Mouse (Mus musculus) cerebral cortex, adult 2 months (tissue): Measurements from ENCODE around the gene Gorasp2.

Experiments
- WGBS: fragments of 180-500 bp; shearing (Covaris S2); methylation state at CpG from one replicate; pipeline ENCODE4 v1.1.7; 2018; 5-methylcytosine and 5-hydroxymethylcytosine counted together

Gorasp2 gene

GRCm38 (mm10) chr2:70661715-70662495 lies 529 bp downstream of the Gorasp2 start, which contains the start of gene Gm26558:
Gene Gm26558 (minus strand): TSS chr2:70662108.
- WGBS, result 1% methylated on average over 54 of the region's 54 CpGs

- 64% methylated on average over 5 of the region's 5 CpGs for WGBS
Observed at GRCm38 (mm10) chr2:70663764-70664163, 2.4 kb downstream of the Gorasp2 start.

- 84% methylated on average over 7 of the region's 7 CpGs for WGBS
Observed at GRCm38 (mm10) chr2:70667016-70667415, 5.6 kb downstream of the Gorasp2 start.

DNA sequence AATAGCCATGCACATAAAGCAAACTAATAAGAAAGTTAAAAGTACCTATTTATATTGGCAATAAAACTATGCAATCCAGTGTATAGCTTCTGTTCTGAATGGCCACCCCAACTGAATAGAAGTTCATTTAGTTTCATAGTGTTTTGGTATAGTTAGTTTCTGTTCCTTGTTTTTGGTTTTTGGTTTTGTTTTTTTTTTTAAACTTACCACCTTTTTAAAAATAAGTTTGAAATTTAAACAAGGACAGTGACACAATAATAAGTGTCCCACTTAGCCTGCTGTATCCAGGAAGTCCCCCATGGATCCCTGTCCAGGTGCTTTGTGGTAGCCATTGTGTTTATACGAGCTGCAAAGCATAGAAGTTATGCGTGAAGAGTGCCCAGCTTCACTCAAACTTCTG lies 7.9 kb downstream of the Gorasp2 start:
- WGBS, result 63% methylated on average over 2 of the region's 2 CpGs

DNA sequence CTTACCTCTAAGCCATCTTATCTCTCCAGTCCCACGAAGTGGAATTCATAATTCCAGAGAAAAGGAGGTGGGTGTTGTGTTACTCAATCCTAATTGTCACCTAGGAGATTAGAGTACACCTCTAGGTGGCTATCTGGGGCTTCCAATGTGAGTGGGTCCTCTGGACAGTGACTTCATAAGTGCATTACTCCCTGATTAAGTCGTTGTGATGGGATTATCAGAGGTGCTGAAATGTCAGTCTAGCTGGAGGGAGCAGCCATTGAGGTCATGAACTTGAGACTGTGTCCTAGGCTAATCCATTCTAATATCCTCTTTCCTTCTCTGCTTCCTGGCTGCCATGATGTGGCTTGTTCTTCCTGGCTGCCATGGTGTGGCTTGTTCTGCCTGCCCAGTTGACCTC lies 8.5 kb downstream of the Gorasp2 start:
- WGBS, result 64% methylated on average over 2 of the region's 2 CpGs

GRCm38 (mm10) chr2:70672476-70672875 lies 11.1 kb downstream of the Gorasp2 start:
- WGBS, result 48% methylated on average over 2 of the region's 2 CpGs

GRCm38 (mm10) chr2:70673445-70674126 lies 12.2 kb downstream of the Gorasp2 start:
- WGBS, result 63% methylated on average over 7 of the region's 7 CpGs

DNA sequence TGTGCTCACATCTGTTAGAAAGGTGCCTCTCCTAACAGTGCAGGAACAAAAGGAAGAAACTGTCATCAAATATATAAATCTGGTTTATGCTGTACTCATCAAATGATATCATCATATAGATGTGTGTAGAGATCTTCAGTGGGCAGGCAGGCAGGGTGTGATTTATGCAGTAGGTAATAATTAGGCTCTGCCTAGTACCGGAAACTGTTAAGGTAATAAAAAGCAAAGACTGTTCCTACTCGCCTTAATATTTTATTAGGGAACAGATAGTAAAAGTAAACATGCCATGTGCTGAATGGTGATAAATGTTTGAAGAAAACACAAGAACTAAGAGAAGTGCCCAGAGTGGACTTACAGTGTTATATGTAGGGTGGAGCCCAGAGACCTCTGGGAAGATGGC lies 20.9 kb downstream of the Gorasp2 start:
- 89% methylated on average over 2 of the region's 2 CpGs for WGBS

DNA sequence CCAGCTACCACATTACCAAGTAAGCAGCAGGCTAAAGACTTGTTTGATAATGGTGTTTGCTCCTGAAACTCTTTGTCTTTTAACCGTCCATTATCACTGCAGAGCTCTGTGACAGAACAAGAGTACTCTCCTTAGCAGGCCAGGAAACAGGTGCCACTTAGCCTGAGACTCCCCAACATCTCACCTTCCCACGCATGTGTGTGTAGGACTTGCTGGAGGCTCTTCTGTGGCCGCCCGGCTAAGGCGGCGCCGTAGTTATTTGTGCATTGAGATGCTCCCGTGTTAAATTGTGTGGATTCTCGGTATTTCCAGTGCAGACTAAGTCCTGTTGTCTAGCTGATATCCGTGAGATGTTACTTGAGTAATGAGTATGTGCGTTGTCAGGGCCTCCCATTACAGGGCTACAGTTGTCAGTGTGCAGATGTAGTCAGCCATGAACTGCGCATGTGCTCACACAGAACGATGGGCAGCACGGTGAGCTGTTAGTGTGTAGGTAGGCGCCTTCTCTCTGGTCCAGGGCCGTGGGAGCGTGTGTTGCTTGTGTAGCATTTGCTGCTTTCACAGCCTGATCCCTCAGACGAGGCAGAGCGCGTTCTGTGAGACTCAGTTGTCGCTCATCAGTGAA lies 27.2 kb downstream of the Gorasp2 start:
- WGBS, result 71% methylated on average over 21 of the region's 21 CpGs

DNA sequence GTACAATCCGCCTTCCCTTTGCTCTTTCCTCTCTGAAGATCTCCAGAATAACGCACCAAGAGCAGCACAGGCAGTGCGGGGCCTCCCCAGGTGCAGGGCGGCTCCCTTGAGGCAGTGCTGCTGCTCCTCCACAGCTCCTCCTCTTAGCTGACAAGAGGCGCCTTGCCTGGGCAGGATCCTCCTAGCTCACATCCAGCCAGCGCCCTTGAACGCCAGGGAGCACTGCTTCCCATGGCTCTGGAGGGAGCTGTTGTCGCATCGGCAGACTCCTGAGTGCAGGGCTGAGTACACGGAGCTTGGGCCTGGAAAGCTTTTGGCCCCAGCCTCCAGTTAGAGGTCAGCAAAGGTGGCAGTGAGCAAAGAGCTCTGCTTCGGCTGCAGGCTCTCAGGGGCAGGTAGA lies 28.8 kb downstream of the Gorasp2 start:
- WGBS, result 84% methylated on average over 11 of the region's 11 CpGs

DNA sequence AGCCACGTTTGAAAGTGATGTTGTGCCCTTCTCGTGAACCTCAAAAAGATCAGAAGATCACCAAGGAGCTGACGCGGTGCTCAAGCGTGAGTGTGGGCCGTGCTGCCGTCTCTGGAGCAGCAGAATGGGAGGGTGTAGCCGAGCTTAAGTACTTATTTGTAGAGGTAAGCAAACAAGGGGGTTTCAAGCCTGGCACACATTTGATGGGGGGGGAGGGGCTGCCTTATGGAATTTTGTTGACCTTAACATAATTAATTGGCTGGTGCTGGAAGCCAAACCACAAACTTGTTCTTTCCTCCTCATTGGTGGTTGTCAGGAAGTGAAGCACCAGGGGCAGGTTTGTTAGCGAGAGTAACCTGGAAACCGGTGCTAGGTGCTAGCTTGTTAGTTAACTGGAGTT lies 34.3 kb downstream of the Gorasp2 start:
- 93% methylated on average over 10 of the region's 10 CpGs for WGBS

DNA sequence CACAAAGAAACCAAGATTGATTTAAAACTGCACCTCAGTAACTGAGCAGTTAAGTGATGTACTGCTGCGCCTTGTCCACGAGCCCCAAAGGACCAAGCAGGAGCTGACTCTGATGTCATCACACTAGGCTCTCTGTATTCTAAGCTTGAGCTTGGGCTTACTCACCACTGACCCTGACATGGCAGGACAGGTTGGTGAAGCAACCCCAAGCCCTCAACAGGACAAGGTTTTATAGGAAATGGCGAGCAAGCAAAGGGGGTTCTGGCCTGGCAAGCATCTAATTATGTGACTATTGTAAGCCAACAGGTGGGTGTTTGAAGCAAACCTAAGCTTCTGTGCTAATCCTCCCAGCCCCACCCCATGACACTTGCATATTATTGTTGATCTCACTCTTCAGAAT lies 39.5 kb downstream of the Gorasp2 start:
- WGBS, result 91% methylated on average over 3 of the region's 3 CpGs

DNA sequence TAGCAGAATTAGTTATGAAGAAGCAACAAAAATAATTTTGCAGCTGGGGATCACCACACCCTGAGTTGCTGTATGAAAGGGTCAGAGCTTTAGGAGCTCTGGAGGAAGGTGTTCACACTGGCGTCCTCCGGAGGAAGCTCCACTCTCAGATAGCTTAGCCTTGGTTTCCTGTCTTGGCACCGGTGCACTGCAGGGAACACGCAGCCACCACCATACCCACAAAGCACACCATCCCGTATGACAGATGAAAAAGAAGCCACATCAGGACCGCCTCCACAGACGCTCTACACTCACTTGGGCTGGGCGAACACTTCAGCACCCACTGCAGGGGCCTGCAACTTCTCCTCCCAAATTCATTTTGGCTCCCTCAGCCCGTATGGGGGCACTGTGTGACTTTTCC lies 40.2 kb downstream of the Gorasp2 start:
- 60% methylated on average over 9 of the region's 9 CpGs for WGBS

- 53% methylated on average over 5 of the region's 5 CpGs for WGBS
Observed at GRCm38 (mm10) chr2:70702403-70702802, 41.0 kb downstream of the Gorasp2 start.

GRCm38 (mm10) chr2:70708986-70709730 lies 47.8 kb downstream of the Gorasp2 start:
- WGBS, result 61% methylated on average over 13 of the region's 13 CpGs

- 88% methylated on average over 7 of the region's 7 CpGs for whole genome bisulfite sequencing
Observed at GRCm38 (mm10) chr2:70710236-70710635, 48.9 kb downstream of the Gorasp2 start.

- 96% methylated on average over 4 of the region's 4 CpGs for WGBS
Observed at GRCm38 (mm10) chr2:70710878-70711277, 49.5 kb downstream of the Gorasp2 start.

DNA sequence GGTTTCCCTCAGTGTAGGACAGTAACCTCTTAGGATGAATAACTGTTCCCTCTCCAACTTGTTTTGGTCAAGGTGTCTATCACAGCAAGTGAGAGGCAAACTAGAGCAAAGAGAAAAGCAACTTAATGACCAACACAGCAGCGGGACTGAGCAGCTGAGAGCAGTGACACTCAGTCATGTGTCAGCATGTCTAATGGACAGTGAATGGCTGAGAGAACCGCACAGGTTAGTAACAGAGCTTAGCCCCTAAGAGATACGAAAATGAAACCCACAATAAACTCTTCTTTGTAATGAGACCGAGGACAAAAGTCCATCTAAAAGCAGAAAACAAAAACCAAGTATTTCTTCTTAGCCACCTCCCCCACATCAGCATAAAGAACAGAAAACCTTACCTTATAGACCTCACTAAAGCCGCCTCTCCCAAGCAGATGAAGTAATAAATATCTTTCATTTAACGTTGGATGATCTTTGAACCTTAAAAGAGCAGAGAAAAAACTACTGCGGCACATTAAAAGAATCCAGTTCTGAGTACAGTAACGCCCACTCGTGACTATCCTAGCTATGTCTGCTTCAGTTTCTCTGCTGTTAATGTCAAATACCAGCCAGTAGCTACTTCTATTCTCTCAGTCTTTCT lies 62.4 kb downstream of the Gorasp2 start:
- WGBS, result 75% methylated on average over 9 of the region's 9 CpGs

GRCm38 (mm10) chr2:70727089-70727488 lies 65.7 kb downstream of the Gorasp2 start:
- 86% methylated on average over 2 of the region's 2 CpGs for WGBS

GRCm38 (mm10) chr2:70735534-70735933 lies 74.2 kb downstream of the Gorasp2 start:
- WGBS, result 71% methylated on average over 4 of the region's 4 CpGs

DNA sequence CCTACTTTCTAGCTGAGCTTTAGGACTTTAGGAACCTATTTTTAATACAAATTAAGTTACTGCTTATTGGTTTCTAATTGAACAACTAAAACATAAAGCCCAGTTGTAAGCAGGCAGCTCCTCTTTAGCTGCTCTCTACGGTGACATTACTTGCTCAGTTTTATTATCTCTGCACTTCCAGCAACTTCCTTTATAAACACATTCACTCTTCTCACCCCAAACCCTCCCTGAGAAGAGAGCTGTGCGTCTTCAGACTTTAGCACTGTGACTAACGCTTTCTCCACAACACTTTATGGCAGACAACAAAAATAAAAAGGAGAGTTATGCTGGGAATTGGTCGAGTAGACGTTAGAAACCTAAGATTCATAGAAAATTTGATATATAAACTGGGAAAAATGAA lies 74.6 kb downstream of the Gorasp2 start:
- WGBS, result 49% methylated on average over 5 of the region's 5 CpGs

- WGBS, result 62% methylated on average over 5 of the region's 5 CpGs
Observed at GRCm38 (mm10) chr2:70741901-70742300, 80.5 kb downstream of the Gorasp2 start.
